Mouse (Mus musculus): ENCODE results near the gene Pou2f3.

GRCm38 (mm10) chr9:43237111-43237775 lies 27.1 kb upstream of the Pou2f3 start:
- TF ChIP-seq CTCF (IDR thresholded peaks at IDR 0.05; ENCODE audit: borderline replicate concordance, insufficient read depth, low read depth, low read length) (no peak), POLR2A (IDR thresholded peaks at IDR 0.05; ENCODE audit: borderline replicate concordance, insufficient read depth, low read length) (no peak)

Data from cerebellum, adult 2 months (tissue).